Mouse (Mus musculus): Measurements from ENCODE around the gene Best3. TPM values are rescaled to one million over a fixed set of nuclear protein-coding genes. Genes with fewer than 3 reads are reported as not detected.

Best3 gene
- polyA plus RNA-seq, 1 experiment from 2014 or later: 0.58 TPM

DNA sequence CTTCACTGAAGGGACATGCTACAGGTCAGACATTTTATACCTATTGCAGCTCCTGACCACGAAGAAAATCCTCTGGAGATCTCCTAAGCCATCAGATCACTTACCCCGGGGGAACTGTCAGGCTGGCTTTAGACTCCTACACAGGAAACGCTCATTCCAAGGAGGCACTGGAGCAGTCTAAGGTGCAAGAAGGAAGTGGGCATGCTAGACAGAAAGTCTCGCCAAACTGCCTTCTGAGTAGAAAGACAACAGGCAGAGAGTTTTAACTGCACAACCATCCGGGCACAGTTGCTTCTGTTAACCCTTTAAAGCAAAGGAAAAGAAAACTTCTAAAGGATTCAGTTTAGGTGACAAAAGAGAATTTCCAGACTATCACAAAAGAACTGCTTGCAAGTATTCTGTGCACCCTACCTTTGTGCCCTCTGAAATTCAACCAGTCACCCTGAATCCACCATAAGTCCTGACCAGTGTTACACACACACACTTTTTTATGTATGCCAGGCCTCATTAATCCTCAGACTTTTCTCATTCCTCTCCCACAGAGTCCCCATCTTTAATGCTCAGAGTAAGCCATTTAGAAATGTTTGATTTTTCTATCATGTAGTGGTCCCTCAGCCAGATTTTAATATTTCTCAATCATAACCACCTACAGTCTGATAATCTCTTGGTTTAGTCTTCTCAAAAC, 28.1 kb upstream of the Best3 start:
- Histone ChIP-seq H3K4me3 (no peak overlapping the region), H3K4me2 (no peak overlapping the region), H3K9ac (no peak overlapping the region), H3K27me3 (no peaks in the 10 kb centered on the region), H3K4me1 (replicated peaks) (no peaks in the 10 kb centered on the region), H3K36me3 (no peaks in the 10 kb centered on the region), H3K9me3 (replicated peaks) (no peaks in the 10 kb centered on the region), H3K27ac (no peak overlapping the region)
- ATAC-seq (replicated peaks; ENCODE audit: insufficient number of reproducible peaks, insufficient read depth, low FRiP score, low read depth): no peak
- WGBS: 36% methylated on average over 5 of the region's 5 CpGs

- H3K4me2 ChIP-seq: no peak overlapping the region
- H3K9ac ChIP-seq: no peak overlapping the region
- no peaks in the 10 kb centered on the region for H3K36me3 ChIP-seq
- peaks cover 8% of the 10 kb centered on the region for H3K4me1 ChIP-seq (replicated peaks)
- 71% methylated on average over 14 of the region's 14 CpGs for whole genome bisulfite sequencing
- no peak for ATAC-seq (replicated peaks; ENCODE audit: insufficient number of reproducible peaks, insufficient read depth, low FRiP score, low read depth)
- no peak overlapping the region for H3K4me3 ChIP-seq
- H3K9me3 ChIP-seq (replicated peaks): no peaks in the 10 kb centered on the region
- H3K27ac ChIP-seq: no peak overlapping the region
- no peaks in the 10 kb centered on the region for H3K27me3 ChIP-seq
These were observed 24.0 kb upstream of the Best3 start for GRCm38 (mm10) chr10:116962152-116962551.

DNA sequence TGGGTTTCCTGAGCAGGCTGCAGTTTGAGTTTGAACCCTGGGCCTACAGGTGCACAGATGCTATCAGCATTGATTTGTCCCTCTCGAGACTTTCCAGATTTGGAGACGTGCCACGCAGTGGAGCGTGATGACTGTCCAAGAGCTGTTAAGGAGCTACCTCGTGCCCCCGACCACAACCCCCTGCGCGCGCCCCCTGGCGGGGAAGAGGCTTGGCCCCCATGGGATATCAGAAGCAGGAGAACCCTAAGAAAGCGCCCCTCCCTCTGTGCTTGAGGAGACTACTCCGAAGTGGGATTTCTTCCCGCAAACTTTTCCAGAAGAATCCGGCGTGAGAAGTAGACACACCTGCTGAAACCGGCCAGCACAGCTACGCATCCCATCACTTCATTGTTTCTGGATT, 23.3 kb upstream of the Best3 start:
- Histone ChIP-seq H3K4me2 (no peak overlapping the region), H3K4me3 (no peak overlapping the region), H3K4me1 (replicated peaks) (peaks cover 8% of the 10 kb centered on the region), H3K27me3 (no peaks in the 10 kb centered on the region), H3K36me3 (no peaks in the 10 kb centered on the region), H3K9me3 (replicated peaks) (no peaks in the 10 kb centered on the region), H3K27ac (no peak overlapping the region), H3K9ac (no peak overlapping the region)
- no peak for ATAC-seq (replicated peaks; ENCODE audit: insufficient number of reproducible peaks, insufficient read depth, low FRiP score, low read depth)
- WGBS: 50% methylated on average over 17 of the region's 17 CpGs

DNA sequence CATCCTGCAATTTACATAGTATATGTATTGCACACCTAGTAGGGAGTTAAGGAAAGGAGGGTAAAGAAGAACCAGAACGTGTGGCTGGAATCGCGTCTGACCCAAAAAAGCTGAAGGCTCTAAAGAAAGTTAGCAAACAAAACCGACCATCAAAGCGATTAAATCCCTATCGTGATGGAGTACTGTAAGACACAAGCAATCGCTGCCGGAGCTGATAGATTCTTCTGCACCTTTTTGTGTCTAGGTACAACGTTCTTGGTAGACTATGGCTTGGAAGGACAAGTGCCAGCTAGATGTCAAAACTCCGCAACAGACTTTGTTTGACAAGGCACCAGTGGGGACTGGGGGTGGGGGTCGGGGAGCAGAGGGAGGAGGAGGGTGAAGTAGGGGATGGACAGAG, 22.0 kb upstream of the Best3 start:
- Histone ChIP-seq H3K9ac (no peak overlapping the region), H3K27ac (no peak overlapping the region), H3K36me3 (no peaks in the 10 kb centered on the region), H3K4me2 (no peak overlapping the region), H3K4me3 (no peak overlapping the region), H3K4me1 (replicated peaks) (peaks cover 8% of the 10 kb centered on the region), H3K27me3 (no peaks in the 10 kb centered on the region), H3K9me3 (replicated peaks) (no peaks in the 10 kb centered on the region)
- ATAC-seq (replicated peaks; ENCODE audit: insufficient number of reproducible peaks, insufficient read depth, low FRiP score, low read depth): no peak
- 77% methylated on average over 11 of the region's 11 CpGs for WGBS

- ATAC-seq (replicated peaks; ENCODE audit: insufficient number of reproducible peaks, insufficient read depth, low FRiP score, low read depth): no peak
- H3K4me2 ChIP-seq: no peak overlapping the region
- peaks cover 8% of the 10 kb centered on the region for H3K4me1 ChIP-seq (replicated peaks)
- no peaks in the 10 kb centered on the region for H3K27me3 ChIP-seq
- H3K4me3 ChIP-seq: no peak overlapping the region
- WGBS: 57% methylated on average over 4 of the region's 4 CpGs
- H3K9ac ChIP-seq: no peak overlapping the region
- H3K9me3 ChIP-seq (replicated peaks): no peaks in the 10 kb centered on the region
- H3K27ac ChIP-seq: no peak overlapping the region
- H3K36me3 ChIP-seq: no peaks in the 10 kb centered on the region
These were observed 21.5 kb upstream of the Best3 start for GRCm38 (mm10) chr10:116964571-116964970.

- WGBS: 36% methylated on average over 5 of the region's 5 CpGs
- Histone ChIP-seq H3K27ac (no peak overlapping the region), H3K4me3 (no peak overlapping the region), H3K9ac (no peak overlapping the region), H3K4me1 (replicated peaks) (peaks cover 8% of the 10 kb centered on the region), H3K4me2 (no peak overlapping the region), H3K36me3 (no peaks in the 10 kb centered on the region), H3K27me3 (no peaks in the 10 kb centered on the region), H3K9me3 (replicated peaks) (no peaks in the 10 kb centered on the region)
- no peak for ATAC-seq (replicated peaks; ENCODE audit: insufficient number of reproducible peaks, insufficient read depth, low FRiP score, low read depth)
These were observed 20.8 kb upstream of the Best3 start for GRCm38 (mm10) chr10:116965297-116965696.

GRCm38 (mm10) chr10:116966065-116966464, 20.0 kb upstream of the Best3 start:
- Histone ChIP-seq H3K9ac (no peak overlapping the region), H3K27me3 (no peaks in the 10 kb centered on the region), H3K4me1 (replicated peaks) (peaks cover 8% of the 10 kb centered on the region), H3K4me2 (no peak overlapping the region), H3K4me3 (no peak overlapping the region), H3K27ac (no peak overlapping the region), H3K9me3 (replicated peaks) (no peaks in the 10 kb centered on the region), H3K36me3 (no peaks in the 10 kb centered on the region)
- no peak for ATAC-seq (replicated peaks; ENCODE audit: insufficient number of reproducible peaks, insufficient read depth, low FRiP score, low read depth)
- WGBS: 59% methylated on average over 6 of the region's 6 CpGs

DNA sequence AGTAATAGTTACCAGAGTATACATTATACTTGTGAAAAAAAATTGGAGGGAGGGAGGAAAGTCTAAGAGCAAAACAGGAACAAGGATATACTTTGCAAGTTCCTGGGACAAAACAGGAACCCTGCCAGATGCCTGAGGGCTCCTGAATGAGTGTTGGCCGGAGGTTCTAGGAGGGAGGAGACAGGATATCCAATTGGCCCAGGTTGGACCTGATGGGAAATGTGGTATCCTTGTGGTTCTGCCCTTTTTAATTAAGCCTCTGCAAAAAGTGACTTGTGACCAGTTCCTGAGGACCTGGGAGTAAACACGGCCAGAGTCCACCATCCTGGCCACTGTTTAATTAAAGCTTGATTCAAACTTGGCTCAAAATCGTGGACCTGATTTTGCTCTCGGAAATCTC, 17.4 kb upstream of the Best3 start:
- 72% methylated on average over 4 of the region's 4 CpGs for WGBS

DNA sequence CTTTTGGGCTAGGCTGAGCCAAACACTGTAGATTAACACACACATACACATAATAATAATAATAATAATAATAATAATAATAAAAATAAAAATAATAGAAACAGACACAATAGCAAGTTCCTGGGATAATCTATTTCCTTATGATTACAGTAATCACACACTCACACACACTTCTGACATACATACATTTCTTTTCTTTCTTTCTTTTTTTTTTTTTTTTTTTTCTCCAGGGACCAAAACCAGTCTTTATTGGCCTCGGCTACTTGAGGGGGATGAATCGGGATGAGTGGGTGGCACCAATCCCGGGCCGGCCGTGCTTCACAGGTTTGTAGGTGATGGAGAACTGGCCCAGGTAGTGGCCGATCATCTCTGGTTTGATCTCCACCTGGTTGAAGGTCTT, 13.6 kb upstream of the Best3 start, which contains the start of gene Gm10271:
Gene Gm10271, minus strand, starts transcription at position 101 of the 400 bp plus-strand sequence.
- H3K27me3 ChIP-seq: no peaks in the 10 kb centered on the region
- 99% methylated on average over 6 of the region's 6 CpGs for WGBS
- no peak for ATAC-seq (replicated peaks; ENCODE audit: insufficient number of reproducible peaks, insufficient read depth, low FRiP score, low read depth)
- H3K9me3 ChIP-seq (replicated peaks): no peaks in the 10 kb centered on the region
- H3K27ac ChIP-seq: no peak within 1 kb of the TSS
- no peak within 1 kb of the TSS for H3K4me2 ChIP-seq
- H3K9ac ChIP-seq: no peak within 1 kb of the TSS
- no peaks in the 10 kb centered on the region for H3K36me3 ChIP-seq
- no peak within 1 kb of the TSS for H3K4me3 ChIP-seq
- H3K4me1 ChIP-seq (replicated peaks): no peaks in the 10 kb centered on the region

More for the DNA sequence above, 17.4 kb upstream of the Best3 start:
- Histone ChIP-seq H3K27ac (no peak overlapping the region), H3K4me2 (no peak overlapping the region), H3K4me3 (no peak overlapping the region), H3K4me1 (replicated peaks) (peaks cover 8% of the 10 kb centered on the region), H3K27me3 (no peaks in the 10 kb centered on the region), H3K9ac (no peak overlapping the region), H3K36me3 (no peaks in the 10 kb centered on the region), H3K9me3 (replicated peaks) (no peaks in the 10 kb centered on the region)
- no peak for ATAC-seq (replicated peaks; ENCODE audit: insufficient number of reproducible peaks, insufficient read depth, low FRiP score, low read depth)

GRCm38 (mm10) chr10:116977455-116977854, 8.7 kb upstream of the Best3 start:
- Histone ChIP-seq H3K27ac (no peak overlapping the region), H3K4me3 (no peak overlapping the region), H3K27me3 (no peaks in the 10 kb centered on the region), H3K9me3 (replicated peaks) (no peaks in the 10 kb centered on the region), H3K4me2 (no peak overlapping the region), H3K4me1 (replicated peaks) (no peaks in the 10 kb centered on the region), H3K9ac (no peak overlapping the region), H3K36me3 (no peaks in the 10 kb centered on the region)
- ATAC-seq (replicated peaks; ENCODE audit: insufficient number of reproducible peaks, insufficient read depth, low FRiP score, low read depth): no peak
- WGBS: 43% methylated on average over 4 of the region's 4 CpGs

DNA sequence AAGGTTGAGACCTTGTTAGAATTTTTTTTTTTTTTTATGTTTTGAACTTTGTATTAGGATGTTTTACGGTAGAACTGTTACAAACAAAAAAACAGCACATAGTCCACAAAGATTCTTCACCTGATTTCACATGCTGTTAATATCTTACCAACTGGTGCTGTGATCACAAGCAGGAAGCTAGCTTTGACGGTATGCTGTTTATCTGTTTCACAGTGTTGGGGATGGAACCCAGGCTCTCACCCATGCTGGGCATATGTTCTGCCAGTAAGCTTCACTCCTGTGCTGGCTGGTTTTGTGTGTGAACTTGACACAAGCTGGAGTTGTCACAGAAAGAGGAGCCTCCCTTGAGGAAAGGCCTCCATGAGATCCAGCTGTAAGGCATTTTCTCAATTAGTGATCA, 8.3 kb upstream of the Best3 start:
- ATAC-seq (replicated peaks; ENCODE audit: insufficient number of reproducible peaks, insufficient read depth, low FRiP score, low read depth): no peak
- no peak overlapping the region for H3K4me3 ChIP-seq
- H3K4me1 ChIP-seq (replicated peaks): no peaks in the 10 kb centered on the region
- H3K36me3 ChIP-seq: no peaks in the 10 kb centered on the region
- 77% methylated on average over 2 of the region's 2 CpGs for WGBS
- no peaks in the 10 kb centered on the region for H3K27me3 ChIP-seq
- H3K9me3 ChIP-seq (replicated peaks): no peaks in the 10 kb centered on the region
- H3K4me2 ChIP-seq: no peak overlapping the region
- no peak overlapping the region for H3K27ac ChIP-seq
- no peak overlapping the region for H3K9ac ChIP-seq

- no peaks in the 10 kb centered on the region for H3K9me3 ChIP-seq (replicated peaks)
- no peaks in the 10 kb centered on the region for H3K4me1 ChIP-seq (replicated peaks)
- H3K36me3 ChIP-seq: no peaks in the 10 kb centered on the region
- ATAC-seq (replicated peaks; ENCODE audit: insufficient number of reproducible peaks, insufficient read depth, low FRiP score, low read depth): no peak
- H3K4me3 ChIP-seq: no peak overlapping the region
- H3K27ac ChIP-seq: no peak overlapping the region
- H3K27me3 ChIP-seq: no peaks in the 10 kb centered on the region
- WGBS: 75% methylated on average over 9 of the region's 9 CpGs
- no peak overlapping the region for H3K9ac ChIP-seq
- no peak overlapping the region for H3K4me2 ChIP-seq
These were observed 7.3 kb upstream of the Best3 start for GRCm38 (mm10) chr10:116978841-116979240.

Measured in heart, embryonic 15.5 days (tissue).